Mouse (Mus musculus) ES-Bruce4 (cell line): Measurements from ENCODE around the gene Trmt10a.

Experiments used
- CTCF ChIP-seq: IDR thresholded peaks from one replicate; pipeline ENCODE4 v1.8.1; 2011; ENCODE audit warnings: low read depth, low read length
- POLR2A ChIP-seq: IDR thresholded peaks from one replicate; pipeline ENCODE4 v1.8.1; 2011; ENCODE audit warnings: low read length; ENCODE audit not compliant: insufficient read depth

DNA sequence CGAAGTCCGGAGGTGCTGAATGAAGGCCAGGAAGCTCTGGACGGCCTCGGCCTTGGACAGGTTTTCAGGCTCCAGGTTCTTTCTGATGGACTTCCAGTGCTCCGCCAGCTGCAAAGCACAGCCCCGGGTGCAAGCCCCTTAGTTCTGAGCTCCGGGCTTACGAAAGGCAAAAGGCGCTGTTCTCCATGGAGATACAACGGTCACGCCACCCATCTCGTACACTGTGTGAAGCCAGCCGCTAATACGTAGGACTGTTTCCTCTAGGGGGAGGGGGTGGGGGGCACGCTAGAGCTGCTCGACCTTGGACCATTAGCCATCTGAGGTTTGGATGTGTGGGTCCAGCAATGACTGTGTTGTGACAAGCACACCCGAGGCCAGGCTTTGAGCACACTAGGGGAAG lies 29.1 kb upstream of the Trmt10a start:
- TF ChIP-seq POLR2A: no peak
- no peak for TF ChIP-seq CTCF
